Mouse (Mus musculus) fibroblast of lung, adult 2 months (primary cell): ENCODE results near the gene Wscd2.

ENCODE experiments used
- DNase-seq: peaks from one replicate; pipeline ENCODE4 v3.0.0-alpha.2; 2011; ENCODE audit warnings: low read depth

The Wscd2 gene

DNA sequence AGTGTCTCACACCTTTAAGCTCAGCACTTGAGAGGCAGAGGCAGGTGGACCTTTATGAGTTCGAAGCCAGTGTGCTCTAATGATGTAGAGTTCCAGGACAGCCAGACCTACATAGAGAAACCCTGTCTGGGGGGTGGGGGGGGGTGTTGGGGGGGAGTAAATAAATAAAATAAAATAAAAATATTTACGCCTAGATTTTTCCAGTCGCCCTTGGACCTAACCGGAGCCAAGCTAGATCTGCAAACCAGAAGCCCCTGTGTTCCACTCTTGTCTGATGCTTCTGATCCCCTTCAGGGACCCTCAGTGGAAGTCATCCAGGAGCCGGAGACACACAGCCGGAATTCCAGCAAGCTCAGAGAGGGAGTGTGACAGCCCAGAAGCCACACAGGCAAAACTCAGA, at the start of gene Wscd2:
Gene Wscd2 (plus strand): TSS at position 301 of the 400 bp plus-strand sequence.
- no peak for DNase-seq

DNA sequence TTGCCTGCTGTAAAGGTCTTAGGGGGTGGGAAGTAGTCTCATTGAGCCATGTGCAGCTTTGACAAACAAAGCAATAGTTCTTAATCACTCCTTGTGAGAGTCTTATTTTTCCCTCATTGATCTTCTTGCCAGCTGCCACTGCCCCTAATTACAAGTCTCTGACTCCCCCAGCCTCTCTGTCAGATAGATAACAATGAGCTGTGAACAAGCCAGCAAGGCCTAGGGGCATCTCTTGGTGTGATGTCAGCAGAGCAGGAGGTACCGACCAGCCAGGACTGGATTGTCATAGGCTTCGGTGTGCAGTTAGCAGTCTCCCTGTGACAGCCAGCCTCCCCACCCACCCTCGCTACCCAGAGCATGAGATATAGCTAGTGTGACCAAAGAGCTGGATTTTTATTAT, 48.0 kb upstream of the Wscd2 start:
- no peak for DNase-seq

DNA sequence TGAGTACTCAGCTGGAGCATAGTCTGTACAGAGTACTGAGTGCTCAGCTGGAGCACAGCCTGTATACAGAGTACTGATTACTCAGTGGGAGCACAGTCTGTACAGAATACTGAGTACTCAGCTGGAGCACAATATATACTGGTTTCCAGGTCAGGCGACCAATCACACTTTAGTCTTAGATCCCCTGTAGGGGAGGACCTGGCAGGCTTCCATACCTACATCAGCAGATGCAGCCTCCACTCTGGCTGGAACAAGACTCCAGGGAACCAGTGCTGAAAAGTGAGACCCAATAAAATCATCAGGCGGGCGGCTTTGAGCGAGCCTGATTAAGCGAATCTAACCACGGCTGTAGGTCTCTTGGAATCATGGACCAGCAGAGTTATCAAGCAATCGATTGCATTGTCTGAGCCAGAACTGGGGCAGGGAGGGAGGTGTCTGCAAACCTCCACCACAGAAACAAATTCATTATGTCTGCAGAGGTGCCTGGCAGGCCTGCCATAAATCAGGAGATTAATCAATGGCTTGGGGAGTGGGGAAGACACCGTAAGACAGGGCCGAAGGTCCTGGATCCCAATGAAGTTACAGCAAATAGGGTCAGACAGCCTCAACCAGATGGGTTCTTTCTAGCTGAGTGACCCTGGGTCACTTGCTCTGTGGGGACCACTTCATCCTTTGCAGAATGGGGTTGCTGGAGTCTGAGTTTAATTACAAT, 42.0 kb upstream of the Wscd2 start:
- no peak for DNase-seq

DNA sequence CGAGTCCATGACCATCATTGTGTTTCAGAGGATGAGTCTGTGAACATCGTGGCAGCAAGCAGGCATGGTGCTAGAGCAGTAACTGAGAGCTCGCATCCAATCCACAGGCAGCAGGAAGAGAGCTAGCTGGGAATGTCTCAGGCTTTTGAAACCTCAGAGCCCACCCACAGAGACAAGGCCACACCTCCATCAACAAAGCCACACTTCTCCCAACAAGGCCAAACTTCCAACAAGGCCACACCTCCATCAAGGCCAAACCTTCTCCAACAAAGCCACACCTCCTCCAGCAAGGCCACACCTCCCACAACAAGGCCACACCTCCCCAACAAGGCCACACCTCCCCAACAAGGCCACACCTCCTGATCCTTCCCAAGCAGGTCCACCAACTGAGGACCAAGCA, 40.8 kb upstream of the Wscd2 start:
- DNase-seq: no peak

DNA sequence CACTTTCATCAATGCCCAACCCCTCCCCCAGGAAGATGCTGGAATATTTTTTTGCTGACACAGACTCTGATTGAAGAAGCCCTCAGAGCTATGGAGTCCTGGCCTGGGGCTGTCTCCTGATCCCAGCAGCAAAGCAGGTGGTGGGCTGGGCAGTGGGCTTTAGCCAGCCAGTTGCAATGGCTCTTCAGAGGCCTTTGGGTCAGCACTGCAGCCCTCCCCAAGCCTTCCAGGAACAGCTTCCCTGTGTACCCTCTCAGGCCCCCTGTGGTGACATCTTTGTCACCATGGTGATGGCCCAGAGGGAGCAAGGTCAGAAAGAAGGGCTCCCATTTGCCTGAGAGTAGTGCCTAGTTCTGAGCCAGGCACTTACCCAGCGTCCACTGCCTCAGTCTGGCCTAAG, 37.4 kb upstream of the Wscd2 start:
- no peak for DNase-seq

DNA sequence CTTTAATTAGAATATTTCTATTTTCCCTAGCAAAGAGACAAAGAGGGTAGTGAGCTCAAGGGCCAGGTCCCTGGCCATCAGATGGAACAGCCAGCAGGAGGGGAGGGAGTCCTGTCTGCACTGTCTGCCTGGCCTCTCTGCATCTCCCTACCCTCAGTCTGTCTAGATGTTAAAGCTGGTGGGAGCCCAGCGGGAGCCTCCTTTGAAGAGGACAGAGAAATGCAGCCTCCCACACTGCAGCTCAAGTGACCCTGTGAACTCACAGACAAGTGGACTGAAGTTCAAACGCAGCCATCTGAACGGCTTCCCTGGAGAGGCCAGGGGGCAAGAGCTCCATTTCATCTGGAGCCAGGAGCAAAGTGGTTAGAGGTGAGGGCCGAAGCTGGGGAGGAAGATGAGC, 36.8 kb upstream of the Wscd2 start:
- DNase-seq: no peak

DNA sequence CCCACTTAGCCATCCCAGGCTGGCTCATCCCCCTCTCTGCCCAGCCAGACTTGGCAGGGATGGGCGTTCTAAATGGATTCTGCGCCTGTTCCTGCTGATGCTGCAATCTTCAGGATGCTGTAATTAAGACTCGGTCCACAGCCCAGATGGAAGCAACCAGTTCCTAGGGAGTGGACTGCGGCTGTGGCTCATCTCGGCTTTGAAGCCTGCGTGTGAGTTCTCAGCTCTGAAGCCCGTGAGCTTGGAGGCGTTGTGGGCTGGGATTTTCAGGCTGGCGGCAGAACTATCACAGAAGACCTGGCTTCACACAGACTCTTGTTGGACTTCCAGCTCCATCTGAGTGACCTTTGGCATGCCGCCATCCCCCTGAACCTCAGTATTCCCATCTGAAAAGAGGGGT, 34.1 kb upstream of the Wscd2 start:
- no peak for DNase-seq

DNA sequence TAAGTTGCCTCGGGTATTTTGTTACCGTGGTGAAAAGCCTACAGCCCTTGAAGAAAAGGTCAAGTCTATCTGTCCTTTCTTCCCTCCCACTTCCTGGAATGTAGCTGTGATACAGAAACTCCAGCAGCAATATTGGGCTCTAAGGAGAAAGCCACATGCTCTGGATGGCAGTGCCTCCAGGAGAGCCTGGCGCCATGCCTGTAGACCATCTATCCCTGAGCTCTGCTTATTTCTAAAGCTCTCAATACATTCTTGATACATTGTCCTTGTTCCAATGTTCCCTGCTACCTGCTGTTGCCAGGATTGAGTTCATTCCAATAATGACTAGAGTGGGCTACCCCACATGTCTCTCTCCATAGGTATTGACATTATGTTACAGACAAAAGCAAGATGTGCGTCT, 33.4 kb upstream of the Wscd2 start:
- DNase-seq: no peak

DNA sequence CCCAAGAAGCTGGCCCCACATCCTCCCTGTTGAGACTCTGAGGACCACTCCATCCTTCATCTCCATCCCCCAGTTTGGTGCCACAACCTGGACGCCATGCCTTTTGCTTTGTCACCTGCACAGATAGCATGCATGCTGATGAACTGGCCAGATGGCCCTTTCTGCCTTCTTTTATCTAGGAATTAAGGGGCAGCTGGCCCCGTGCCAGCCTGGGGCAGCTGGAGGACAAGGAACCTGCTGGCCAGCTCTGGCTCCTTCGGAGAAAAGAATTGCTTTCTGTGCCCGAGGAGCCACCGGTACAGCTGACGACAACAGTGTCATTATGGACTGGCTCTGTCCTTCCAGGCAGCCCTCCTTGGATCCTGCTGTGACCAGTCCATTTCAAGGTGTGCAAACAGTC, 32.9 kb upstream of the Wscd2 start:
- no peak for DNase-seq

DNA sequence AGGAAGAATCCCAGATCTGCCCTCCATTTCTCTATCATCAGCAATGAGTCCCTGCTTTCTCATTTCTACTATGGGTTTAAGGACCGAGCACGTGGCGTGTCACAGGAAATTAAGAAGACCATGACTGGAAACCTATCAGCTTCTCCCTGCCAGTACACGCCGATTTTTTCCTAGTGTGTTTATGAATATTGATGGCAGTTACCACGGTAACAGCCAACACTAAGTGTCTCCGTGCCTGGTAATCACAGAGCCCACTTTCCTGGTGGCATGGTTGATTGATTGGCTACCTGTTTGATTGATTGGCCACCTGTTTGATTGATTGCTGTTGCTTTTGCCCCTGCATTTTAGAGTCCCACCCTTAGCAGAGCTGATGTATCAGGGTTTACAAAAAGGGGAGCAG, 30.2 kb upstream of the Wscd2 start:
- no peak for DNase-seq

DNA sequence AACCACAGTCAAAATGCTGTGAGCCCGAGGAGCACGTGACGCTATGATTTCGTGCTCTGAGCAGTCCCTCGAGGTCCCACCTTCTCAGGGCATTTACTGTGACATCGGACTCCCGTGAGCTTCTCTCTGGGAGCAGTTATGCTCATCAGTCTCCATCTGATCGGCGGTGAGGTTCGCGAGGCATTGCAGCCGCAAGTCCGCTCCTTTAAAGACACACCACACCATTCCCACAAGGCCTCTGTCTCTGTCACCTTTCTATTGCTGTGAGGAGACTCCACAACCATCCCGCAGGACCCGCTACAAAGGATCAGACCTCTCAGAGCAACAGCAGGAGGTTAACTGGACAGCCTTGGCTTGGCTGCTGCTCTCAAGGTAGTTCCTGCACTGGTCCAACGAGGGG, 28.6 kb upstream of the Wscd2 start:
- DNase-seq: no peak

DNA sequence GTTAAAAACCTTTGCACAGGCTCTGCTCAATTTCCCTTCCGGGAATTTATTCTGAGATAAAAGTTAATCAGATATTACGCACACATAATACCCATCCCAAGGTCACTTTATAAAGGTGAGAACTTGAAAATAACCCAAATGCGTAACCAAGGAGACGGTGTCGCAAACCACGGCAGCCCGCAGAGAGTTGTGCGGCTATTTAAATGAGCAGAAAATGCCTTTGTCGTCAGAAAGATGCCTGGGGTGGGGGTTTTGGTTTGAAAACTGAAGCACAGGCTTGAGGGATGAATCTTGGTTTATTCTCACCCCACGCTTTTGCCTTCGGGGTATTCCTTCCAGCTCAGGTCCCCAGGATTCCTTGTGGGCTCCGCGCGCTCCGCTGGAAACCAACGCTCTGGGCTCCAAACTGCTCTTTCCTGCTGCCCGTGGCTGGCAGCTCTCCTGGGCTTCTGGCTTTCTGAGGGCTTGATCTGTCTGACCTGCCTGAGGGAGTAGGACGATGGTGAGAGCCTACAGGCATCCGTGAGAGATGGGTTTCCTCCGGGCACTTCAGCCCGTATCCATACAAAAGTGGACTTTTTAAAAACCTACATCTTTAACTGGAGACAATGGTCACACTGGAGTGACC, 28.0 kb upstream of the Wscd2 start:
- no peak for DNase-seq

DNA sequence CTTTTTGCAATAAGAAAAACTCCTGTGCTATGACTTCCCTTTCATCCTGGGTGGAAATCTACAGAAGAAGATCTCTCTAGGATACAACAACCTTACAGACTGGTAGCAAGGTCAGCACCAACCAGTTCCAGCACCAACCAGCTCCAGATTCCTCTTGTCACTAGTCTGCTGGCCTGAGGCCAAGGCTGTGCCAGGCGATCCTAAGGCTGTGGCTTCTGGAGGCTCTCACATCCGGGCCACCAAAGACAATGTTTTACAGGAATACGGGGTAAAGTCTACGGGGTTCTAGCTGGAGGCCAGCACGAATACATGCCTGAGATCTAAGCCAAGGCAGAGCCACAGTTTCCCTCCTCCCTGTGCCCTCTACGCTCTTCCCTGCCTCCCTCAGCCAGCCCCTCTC, 25.4 kb upstream of the Wscd2 start:
- no peak for DNase-seq

DNA sequence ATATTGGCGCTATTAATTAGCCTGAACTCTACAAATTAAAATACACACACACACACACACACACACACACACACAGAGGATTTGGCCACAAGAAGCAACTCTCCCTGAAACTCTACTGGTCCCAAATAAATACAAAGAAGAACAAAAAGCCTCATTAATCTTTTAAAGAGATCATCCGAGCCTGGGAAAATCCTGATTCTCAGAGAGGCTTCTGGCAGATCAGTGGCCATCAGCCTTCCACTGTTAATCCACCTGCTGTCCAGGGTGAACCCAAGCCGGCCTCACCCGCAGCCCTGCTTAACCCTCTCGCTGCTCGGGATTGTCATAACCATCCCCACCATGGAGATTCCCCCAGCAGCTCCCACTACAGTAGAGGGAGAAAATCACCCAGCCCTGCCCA, 23.6 kb upstream of the Wscd2 start:
- DNase-seq: no peak

DNA sequence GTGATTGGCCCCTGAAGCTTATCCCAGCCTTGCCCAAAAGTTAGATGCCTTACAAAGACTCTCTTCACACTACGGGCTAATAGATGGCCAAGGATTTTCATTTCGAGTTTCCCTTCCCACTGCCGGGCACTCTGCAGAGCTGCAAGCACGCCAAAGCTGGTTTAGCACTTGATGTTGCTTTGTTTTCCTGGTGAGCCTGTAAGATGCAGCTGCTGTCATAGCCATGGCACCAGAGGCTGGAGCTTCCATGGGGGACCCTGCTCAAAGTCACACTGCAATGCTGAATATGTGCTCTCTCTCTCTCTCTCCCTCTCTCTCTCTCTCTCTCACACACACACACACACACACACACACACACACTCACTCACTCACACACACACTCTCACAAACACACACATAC, 23.1 kb upstream of the Wscd2 start:
- no peak for DNase-seq

DNA sequence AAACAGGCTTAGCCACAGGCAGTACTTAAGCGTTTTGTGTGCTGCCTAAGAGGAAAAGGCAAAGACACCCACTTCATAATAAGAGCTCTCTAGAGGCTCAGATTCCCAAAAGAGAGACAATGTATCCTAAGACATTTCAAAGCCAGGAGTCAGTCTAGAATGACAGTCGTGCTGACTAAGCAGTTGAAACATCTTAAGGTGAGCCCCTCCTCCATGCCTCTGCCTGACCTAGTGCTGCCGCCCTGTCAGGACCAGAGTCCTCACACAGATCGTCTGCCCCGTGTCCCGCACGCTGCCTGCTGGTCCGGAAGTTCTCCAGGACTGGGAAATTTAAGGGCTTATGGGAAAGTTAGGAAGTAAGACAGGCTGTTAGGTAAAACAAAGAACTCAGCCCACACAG, 22.4 kb upstream of the Wscd2 start:
- DNase-seq: no peak

DNA sequence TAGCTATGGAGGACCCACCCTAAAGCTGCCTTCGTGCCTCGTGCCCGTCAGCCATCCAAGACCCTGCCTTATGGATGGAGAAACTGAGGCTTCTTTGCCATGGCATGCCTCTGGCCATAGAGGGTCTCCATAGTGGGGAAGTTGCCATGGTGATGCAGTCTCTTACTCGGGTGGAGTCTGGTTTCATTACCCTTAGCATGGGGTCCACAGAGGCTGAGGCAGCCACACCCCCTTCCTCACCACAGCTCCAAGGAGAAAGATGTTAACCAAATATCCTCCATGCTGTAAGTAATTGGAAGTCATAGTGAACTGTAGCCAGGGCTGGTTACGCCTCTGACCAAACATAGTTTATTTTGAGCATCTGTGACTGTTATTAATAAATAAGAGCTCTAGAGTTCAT, 21.5 kb upstream of the Wscd2 start:
- no peak for DNase-seq

DNA sequence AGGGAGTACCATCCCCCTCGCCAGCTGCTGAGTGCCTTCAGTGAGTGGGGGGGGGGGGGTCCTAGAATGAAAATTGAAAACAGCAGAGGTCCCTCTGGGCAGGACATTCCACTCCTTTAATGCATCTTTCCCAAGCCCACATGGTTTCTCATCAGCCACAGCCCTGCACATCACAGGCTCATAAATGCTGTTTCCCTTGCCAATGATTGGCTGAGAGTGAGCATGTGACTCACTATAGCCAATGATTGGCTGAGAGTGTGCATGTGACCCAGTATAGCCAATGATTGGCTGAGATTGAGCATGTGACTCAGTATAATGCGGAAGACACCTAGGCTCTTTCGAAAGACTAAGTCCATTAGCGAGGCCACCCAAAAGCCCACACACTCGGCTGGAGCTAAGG, 20.9 kb upstream of the Wscd2 start:
- DNase-seq: no peak

DNA sequence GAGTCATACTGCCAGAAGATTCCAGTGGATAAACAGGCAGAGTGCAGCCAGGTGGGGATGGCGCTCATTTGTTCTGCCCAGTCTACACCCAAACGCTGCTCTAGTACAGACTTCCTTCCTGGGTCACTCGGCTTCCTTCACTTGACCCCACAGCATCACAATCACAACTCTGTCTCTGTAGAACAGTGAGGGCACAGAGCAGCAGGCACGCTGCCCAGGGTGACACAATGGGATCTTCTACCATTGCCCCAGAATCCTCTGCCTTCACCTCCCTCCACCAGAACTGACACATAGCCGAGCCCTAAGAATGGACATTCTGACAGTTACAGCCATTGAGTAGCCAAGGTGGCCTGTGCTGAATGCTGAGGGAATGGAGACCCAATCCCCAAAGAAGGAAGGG, 20.3 kb upstream of the Wscd2 start:
- DNase-seq: no peak

DNA sequence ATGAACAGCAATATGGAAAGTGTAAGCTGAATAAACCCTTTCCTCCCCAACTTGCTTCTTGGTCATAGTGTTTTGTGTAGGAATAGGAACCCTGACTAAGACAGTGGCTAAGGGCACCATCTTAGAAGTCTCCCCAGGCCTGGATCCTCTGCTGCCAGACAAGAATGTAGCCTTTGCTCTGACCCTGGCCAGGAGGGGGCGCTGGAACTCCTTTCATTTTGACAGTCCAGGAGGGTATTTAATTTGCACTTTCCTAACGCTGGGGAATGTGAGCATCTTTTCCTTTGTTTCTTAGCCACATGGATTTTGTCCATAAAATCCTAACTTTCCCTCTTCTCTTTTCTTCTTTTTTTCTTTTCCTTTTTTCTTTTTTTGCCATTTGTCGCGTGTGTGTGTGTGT, 18.7 kb upstream of the Wscd2 start:
- DNase-seq: peak; percentile 34

DNA sequence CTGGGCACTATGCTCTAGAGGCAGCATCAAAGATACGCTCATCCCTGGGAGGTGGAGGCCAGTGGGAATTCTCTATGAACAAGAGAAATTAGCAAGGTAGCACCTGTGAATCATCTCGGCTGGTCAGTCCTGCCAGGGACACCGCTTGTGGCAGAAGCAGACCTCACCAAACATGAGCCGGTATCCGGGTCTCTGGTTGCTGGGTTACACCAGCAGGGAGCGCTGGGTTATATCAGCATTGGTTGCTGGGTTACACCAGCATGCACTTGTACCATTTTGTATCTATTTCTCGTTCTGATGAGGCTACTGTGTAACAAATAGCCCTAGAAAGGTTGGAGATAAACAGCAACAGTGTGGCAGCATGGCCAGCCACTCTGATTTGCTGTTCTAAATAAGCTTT, 17.8 kb upstream of the Wscd2 start:
- no peak for DNase-seq

DNA sequence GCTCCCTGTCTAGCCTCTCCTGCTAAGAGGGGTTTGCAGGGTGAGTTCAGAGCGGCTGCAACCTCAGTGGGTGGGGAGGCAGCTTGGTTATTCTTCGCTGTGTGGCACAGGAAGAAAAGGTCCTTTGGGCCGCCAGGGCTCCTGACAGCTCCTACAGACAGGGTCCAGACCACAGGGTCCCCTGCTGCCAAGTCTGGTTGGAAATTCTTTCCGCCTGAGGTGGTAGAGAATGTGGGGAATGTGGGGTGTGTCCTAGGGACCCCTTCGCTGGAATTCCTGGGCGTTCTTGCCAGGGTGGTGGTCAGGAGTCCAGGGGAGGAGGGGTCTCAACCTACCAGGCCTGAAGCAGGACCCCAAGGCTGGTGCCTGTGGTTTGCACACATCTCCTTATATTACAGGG, 13.3 kb upstream of the Wscd2 start:
- DNase-seq: no peak

DNA sequence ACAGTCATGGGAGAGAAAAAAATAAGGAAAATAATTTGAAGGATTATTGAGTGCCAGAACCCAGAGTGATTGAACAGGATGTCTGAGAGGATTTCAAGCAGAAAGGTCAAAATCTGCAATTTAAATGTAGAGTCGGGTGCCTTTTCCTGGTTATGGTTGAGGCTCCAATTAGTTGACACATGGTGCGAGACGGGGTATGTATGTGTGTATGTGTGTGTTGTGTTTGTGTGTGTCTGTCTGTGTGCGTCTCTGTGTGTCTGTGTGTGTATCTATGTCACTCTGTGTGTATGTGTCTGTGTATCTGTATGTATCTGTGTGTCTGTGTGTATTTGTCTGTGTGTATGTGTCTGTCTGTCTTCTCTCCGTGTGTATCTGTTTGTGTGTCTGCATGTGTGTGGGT, 11.1 kb upstream of the Wscd2 start:
- no peak for DNase-seq

DNA sequence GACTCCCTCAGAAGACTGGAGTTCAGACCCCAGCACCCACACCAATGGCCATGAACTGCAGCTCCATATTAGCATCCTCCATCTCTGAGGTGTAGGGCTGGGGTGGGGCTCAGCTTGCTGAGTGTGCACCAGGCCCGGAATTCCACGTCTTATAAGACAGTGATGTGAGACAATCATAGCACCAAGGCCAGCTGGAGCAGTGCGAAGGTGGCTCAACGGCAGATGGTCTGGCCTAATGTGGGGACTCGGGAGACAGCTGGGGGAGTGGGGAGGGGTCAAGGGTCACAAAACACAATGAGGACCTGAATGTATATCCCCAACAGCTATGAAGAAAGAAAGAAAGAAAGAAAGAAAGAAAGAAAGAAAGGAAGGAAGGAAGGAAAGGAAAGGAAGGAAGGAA, 9.7 kb upstream of the Wscd2 start:
- no peak for DNase-seq
